Mouse (Mus musculus): ENCODE measurements around the gene Rnls.

The Rnls gene

DNA sequence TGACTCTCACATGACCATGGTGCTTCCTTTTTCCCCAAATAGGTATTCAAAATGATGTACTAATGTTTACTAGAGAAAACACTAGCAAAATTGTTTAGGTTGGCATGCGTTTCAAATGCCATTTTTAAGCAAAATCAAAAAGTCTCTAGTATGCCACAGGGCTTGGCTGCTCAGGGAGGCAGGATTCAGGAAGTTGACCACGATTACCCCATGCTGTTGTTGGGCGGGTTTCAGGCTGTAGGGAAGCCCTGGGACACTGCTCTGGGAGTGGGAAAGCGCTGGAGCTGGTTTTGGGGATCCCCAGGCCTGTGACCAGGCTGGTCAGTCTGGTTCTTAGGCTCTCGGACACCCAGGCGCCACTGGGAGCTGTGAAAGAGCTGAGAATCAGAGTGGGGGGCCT lies 213.7 kb downstream of the Rnls start:
- DNase-seq = no peak

DNA sequence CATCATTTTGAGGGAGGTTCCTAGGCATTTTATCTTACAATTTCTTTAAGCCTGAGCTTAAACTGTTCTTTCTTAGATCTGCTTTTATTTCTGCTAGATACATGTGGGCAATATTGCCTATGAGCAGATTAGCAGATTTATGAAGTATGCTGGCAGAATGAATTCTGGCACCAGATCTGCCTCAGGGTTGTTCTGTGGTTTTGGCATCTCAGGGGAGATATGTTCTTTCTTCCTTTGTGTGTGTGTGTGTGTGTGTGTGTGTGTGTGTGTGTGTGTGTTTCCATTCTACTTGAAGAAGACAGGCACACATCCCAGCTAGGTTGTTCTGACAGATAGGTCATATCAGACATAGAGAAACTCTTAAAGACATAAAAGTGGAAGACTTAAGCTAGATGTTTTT lies 218.1 kb downstream of the Rnls start:
- no peak for DNase-seq

DNA sequence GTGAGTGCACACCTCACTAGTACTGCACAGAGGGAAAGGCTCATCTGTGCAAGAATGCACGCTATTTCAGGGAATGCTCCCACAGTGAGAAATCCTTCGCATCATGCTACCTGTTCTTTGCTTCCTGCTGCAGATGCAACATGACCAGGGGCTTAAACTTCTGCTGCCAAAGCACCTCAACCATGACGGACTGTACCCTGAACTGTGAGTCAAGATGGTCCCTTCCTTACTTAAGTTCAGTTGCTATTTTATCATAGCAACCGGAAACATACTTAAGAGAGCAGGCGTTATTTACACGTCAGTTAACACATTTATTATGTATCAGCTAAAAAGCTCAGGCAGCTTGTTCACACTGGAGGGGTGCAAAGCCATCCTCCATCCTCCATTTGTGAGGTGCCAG lies 222.2 kb downstream of the Rnls start:
- DNase-seq = no peak

- DNase-seq = no peak
These were observed 224.4 kb downstream of the Rnls start for GRCm38 (mm10) chr19:33167528-33168264.

- DNase-seq = no peak
These were observed 227.3 kb downstream of the Rnls start for GRCm38 (mm10) chr19:33164801-33165200.

DNA sequence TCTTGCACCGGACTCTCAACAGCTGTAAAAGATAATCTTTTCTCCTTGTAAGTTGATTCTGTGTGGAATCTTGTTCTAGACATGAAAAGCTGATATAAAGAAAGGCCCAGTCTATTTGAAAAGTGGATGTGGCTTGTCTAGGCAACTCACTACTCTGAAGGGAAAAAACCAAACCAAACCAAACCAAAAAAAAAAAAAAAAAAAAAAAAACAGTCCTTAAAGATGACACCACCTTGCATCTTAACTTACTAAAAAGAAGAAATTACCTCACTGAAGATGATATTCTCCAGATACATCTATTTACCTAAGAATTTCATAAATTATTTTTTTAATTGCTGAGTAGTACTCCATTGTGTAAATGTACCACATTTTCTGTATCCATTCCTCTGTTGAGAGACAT lies 230.2 kb downstream of the Rnls start:
- no peak for DNase-seq

DNA sequence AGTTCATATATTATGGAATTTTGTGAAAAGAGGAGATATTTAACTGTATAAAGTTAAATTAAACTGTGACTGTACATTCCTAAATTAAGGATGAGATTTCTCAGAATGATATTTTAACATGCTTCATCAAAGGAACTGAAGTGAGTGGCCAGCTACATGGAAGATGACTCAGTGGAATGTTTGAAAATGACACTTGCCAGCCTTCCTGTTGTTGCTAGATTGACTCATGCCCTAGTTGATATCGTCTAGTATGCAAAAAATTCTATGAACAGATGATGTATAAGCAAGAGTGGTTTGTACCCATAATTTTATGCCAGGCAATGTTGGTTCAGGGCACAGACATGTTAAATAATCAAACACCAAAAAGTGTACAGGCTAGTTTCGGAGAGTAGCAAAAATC lies 232.2 kb downstream of the Rnls start:
- no peak for DNase-seq

DNA sequence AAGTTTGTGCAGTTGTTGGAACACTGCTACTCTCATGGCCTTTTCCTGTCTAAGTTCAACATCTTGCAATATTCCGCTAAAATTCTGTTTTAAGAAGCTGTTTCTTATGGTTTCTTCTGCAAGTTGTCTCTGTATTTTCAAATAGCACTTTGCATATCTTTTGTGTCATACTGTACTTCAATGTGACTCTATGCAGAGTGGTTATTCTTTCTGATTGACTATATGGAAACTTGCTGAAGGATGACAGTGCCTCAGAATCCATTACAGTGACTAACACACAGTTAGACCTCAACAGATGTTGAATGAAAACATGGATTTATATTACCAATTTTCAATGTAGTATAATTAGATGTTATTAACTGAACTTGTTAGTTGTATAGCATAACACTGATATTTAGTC lies 232.9 kb downstream of the Rnls start:
- DNase-seq = no peak

GRCm38 (mm10) chr19:33158234-33158633 lies 233.9 kb downstream of the Rnls start:
- no peak for DNase-seq

- no peak for DNase-seq
These were observed 243.7 kb downstream of the Rnls start for GRCm38 (mm10) chr19:33148411-33148810.

DNA sequence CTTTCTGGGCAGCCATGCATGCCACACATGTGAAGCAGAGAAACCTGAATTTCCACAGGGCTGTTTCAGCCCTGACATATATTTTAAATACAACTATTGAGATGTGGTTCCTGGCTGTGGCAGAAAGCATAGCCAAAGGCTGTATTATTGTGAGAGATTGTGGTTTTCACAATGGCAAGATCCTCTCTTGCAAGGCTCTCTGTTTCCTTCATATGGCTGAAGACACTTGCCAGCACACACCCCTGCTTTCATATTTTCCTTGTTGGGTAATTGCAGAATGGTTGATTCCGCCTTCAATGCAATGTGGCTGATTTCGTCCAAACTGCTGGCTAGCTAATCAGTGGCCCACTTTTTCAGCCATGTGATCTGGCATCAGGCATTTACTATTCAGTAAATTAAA lies 248.9 kb downstream of the Rnls start:
- no peak for DNase-seq

GRCm38 (mm10) chr19:33137316-33137715 lies 254.8 kb downstream of the Rnls start:
- DNase-seq = no peak

- no peak for DNase-seq
These were observed 269.4 kb downstream of the Rnls start for GRCm38 (mm10) chr19:33122611-33123226.

GRCm38 (mm10) chr19:33119947-33120346 lies 272.1 kb downstream of the Rnls start:
- DNase-seq = no peak

DNA sequence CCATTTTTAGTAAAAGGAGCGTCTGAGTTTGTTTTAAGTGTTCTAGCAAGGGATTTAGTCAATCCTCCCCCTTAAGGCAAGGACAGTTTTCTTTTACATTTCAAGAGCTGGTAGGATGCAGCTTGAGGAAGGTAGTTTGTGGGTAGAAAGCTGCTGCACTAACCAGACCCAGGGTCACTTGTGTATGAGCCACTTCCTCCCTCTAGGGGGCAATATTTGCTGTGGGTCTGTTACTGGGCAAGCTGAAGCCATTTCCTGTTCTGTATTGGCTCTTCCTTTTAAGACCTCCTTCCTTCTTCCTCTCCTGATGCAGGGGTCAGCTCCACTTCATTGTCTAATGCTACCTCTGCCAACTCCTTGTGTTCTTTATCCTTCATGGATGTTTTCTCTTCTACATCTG lies 273.2 kb downstream of the Rnls start:
- no peak for DNase-seq

- no peak for DNase-seq
These were observed 277.3 kb downstream of the Rnls start for GRCm38 (mm10) chr19:33114631-33115295.

DNA sequence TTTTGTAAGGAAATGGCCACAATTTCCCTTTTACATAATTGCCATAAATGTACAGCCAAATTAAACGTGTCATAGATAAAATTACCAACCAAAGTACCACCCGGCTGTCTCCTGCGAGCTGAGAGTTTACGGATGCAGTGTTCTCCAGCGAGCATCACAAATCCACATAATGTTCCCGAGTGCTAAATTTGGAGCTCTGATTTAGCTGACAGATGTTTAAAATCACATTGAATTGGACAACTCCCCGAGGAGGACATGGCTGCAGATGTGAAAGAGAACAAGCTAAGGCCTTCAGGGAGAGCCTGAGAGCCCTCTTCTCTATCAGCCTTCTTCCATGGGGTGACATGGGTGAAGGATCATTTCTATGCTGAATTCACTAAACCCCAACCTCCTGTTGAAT lies 278.3 kb downstream of the Rnls start:
- peak; percentile 46 for DNase-seq

DNA sequence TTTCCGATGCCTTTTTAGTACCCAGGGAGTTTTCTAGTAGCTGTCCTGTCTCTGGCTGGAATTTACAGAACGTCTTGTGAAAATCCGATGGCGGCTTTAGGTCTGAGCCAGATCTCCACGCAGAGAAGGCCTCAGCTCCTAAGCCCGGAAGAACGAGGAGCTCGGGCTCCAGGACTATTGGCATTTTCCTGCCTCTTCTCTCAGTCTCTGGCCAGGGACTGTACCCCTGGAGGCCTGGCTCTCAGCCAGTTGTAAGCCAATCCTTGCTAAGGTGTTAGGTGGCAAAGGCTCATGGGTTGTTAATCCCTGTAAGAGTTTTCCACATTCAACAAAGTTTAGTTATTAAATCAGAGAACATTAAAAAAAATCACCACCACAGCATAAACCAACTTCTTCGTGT lies 281.7 kb downstream of the Rnls start:
- no peak for DNase-seq

DNA sequence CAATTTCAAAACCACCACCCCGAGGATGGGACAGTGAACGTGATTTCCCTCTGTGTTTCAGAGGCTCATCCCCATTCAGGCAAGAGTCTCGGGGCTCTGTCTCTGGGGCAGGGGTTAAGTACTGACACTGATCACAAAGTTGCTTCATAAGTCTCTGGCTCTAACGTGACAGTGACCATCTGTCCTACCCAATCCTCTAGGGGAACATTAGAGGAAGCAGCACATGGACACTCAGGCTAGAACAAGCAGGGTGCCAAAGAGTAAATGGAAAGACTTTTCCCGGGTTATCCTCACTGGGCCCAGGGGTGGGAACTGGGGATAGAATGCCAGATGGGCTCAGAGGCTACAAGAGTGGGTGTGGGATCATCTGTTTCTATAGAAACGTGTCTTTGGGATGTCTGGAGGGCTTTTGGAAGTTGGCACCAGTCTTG lies 282.1 kb downstream of the Rnls start:
- DNase-seq = no peak

DNA sequence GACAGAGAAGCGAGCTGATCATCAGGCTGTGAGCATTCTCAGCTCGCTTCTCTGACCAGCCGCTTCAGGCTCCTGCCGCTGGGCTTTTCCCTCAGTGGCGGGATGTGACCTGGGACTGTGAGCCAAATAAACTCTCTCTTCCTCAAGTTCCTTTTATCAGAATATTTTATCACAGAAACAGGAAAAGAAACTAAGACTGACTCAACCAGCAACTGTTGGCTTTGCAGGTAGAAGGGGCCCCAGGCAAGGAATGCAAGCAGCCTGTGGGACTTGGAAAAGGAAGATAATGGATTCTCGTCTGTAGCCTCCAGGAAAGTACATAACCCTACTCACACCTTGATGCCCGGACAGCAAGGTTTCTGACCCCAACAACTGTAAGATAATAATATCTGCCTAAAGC lies 283.0 kb downstream of the Rnls start:
- no peak for DNase-seq

DNA sequence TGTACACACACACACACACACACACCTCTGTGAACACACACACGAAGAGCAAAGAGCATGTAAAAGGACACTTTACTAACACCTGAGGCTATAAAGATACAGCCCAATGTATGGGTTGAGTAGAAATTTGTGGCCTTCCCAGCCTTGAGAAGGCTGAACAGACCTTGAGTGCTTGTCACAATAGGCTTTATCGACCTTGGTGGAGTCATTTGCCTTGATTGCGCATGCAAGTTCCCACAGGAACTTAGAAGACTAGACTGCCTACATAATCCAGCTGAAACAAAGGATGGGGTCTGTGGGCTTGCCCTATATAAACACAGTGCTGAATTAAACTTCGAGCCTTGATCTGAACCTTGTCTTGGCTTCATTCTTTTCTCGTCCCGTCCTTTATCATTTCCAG lies 288.2 kb downstream of the Rnls start:
- DNase-seq = no peak

- no peak for DNase-seq
These were observed 289.3 kb downstream of the Rnls start for GRCm38 (mm10) chr19:33102783-33103139.

DNA sequence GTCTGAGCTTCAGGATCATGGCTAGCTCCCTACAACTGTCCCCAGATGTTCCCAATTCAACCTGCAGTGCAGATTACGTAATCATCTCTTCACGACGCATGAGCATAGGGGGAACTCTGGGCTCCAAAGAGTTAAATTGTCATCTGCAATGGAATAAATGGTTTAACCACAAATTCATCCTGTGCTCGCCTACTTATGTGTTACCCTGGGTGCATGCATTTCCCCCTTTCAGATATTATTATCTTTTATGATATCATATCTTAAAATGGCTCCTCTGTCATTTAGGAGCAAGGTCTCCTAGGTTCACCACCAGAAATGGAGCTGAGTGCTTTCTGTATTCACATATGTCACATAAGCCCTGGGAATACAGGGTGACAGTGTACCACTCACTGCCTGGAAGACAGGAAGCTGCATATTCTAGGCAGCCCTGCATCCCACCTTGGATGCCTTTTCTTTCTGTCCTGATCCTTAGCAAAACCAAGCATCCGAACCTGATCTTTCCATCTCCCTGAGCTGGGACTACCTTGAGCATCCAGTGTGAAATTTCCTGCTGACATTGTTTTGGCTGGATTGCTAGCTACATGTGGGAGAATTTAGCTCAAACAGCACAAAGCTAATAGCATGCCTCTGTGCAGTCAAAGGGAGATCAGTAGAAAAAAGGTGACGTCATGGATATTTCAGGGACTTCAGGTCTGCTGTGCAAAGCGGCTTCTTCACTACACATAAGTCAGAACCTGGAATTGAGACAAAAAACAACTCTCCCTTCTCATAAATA lies 289.9 kb downstream of the Rnls start:
- no peak for DNase-seq

Data from layer of hippocampus, adult 9-11 months (tissue).